Mouse (Mus musculus) thymus, adult 2 months (tissue): ENCODE data around the gene Umad1. TPM values are rescaled to one million over a fixed set of nuclear protein-coding genes. Genes with fewer than 3 reads are reported as not detected.
A peak's percentile ranks its signal among the peaks of the same experiment; 100 is the strongest.

Experiments used
- DNase-seq: peaks from one replicate; pipeline ENCODE4 v3.0.0; 2021
- H3K27ac ChIP-seq: fragments of 200-500 bp; 2 replicates; pipeline ENCODE4 v1.5.1; 2012; ENCODE audit warnings: low read length, control low read depth; ENCODE audit not compliant: control insufficient read depth, insufficient read depth
- H3K27me3 ChIP-seq: fragments of 200-500 bp; 2 replicates; pipeline ENCODE4 v1.6.1; 2012; ENCODE audit warnings: mild to moderate bottlenecking, low read length, moderate library complexity, mixed read lengths; ENCODE audit not compliant: control insufficient read depth, insufficient read depth
- H3K36me3 ChIP-seq: fragments of 200-500 bp; 2 replicates; pipeline ENCODE4 v1.6.1; 2012; ENCODE audit warnings: mild to moderate bottlenecking, low read length, moderate library complexity; ENCODE audit not compliant: control insufficient read depth, insufficient read depth
- H3K4me1 ChIP-seq: fragments of 200-500 bp; replicated peaks from 2 replicates; pipeline ENCODE4 v1.6.1; 2012; ENCODE audit warnings: low read length; ENCODE audit not compliant: control insufficient read depth, insufficient read depth
- H3K4me3 ChIP-seq: fragments of 200-500 bp; 2 replicates; pipeline ENCODE4 v1.5.1; 2012; ENCODE audit warnings: mild to moderate bottlenecking, low read length, control low read depth, moderate library complexity; ENCODE audit not compliant: control insufficient read depth, insufficient read depth
- CTCF ChIP-seq: fragments of 200-500 bp; IDR thresholded peaks from 2 replicates; pipeline ENCODE4 v1.5.1; 2012; ENCODE audit warnings: mild to moderate bottlenecking, control low read depth, low read length, moderate library complexity, borderline replicate concordance; ENCODE audit not compliant: control insufficient read depth, poor library complexity, insufficient read depth; ENCODE audit errors: extremely low read depth
- POLR2A ChIP-seq: fragments of 200-500 bp; IDR thresholded peaks from 2 replicates; pipeline ENCODE4 v1.6.1; 2012; ENCODE audit warnings: mild to moderate bottlenecking, low read length, control low read depth, moderate library complexity; ENCODE audit not compliant: control insufficient read depth, poor library complexity, insufficient read depth; ENCODE audit errors: extremely low read depth
- WGBS: fragments of 180-500 bp; shearing (Covaris S2); methylation state at CpG from one replicate; pipeline ENCODE4 v1.1.7; 2018; 5-methylcytosine and 5-hydroxymethylcytosine counted together
- polyA plus RNA-seq: library from polyadenylated mRNA; depleted of rRNA; stranded (reverse); fragments of >200 nt; gene quantifications from 2 replicates; pipeline ENCODE4 v1.2.3, GENCODE M21; 2012

The Umad1 gene
- polyA plus RNA-seq, 1 experiment, result 13.5 TPM

DNA sequence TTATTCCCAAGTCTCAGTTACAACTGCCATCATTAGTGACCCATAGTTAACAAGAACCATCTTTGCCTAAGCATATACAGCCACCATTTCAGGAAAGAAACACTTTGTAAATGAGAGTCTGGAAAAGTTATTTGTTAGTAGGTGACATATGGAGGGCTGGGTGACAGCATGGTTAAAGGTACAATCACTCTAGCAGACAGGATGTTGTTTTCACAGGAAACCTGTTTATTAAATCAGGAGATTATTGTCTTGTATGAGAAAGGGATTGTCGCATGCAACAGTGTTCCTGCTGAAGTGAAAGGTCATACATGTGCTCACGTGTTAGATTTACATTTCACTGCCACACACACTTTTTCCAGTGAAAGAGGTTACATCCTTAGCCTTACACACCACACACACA lies 92.4 kb downstream of the Umad1 start:
- 95% methylated on average over 2 of the region's 2 CpGs for WGBS
- TF ChIP-seq POLR2A (no peak), CTCF (no peak)

DNA sequence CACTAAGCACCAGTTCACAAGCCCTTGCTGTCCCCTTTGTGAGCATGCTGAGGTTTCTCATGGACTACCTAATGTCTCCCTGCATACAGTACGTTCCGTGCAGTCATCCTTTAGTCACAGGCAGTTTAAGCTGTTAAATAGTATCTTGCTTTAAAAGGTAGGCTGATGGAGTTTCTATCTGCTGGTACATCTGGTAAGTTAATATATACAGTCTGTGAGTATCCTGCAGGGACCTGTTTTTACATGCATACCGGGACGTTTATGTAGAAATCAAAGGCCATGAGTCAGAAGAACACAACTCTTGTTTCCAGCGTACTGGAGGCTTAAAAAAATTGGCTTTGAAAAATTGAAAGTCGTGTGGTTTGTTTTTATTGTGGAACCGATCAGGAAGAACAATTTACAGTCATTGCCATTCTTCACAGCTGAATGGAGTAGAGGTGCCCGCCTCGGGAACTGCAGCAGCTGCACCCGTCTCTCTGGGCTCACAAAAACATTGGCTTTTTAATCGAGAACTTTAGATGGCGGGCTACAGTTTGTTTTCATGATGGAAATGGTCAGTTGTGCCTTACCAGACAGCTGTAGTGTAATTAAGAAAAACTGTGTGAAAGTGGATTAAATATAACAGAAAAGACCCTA lies 93.6 kb downstream of the Umad1 start:
- H3K36me3 ChIP-seq, result no peaks in the 10 kb centered on the region
- TF ChIP-seq CTCF (no peak), POLR2A (no peak)
- peaks cover 27% of the 10 kb centered on the region for H3K4me1 ChIP-seq
- 71% methylated on average over 12 of the region's 12 CpGs for WGBS
- H3K4me3 ChIP-seq, result no peak overlapping the region
- no peak for DNase-seq
- peak overlapping the region; percentile 75; the same call in 1 of the 2 replicates for H3K27ac ChIP-seq
- no peaks in the 10 kb centered on the region for H3K27me3 ChIP-seq

More for the DNA sequence above, 92.4 kb downstream of the Umad1 start:
- no peak for DNase-seq
- Histone ChIP-seq H3K4me1 (peaks cover 27% of the 10 kb centered on the region), H3K27me3 (no peaks in the 10 kb centered on the region), H3K4me3 (no peak overlapping the region), H3K36me3 (no peaks in the 10 kb centered on the region), H3K27ac (no peak overlapping the region)

- peak overlapping the region; percentile 69; the same call in 1 of the 2 replicates for H3K27ac ChIP-seq
- H3K4me1 ChIP-seq, result peaks cover 27% of the 10 kb centered on the region
- no peaks in the 10 kb centered on the region for H3K36me3 ChIP-seq
- no peaks in the 10 kb centered on the region for H3K27me3 ChIP-seq
- 93% methylated on average over 4 of the region's 4 CpGs for WGBS
- H3K4me3 ChIP-seq, result no peak overlapping the region
- TF ChIP-seq CTCF (no peak), POLR2A (no peak)
- DNase-seq, result no peak
These were observed 94.4 kb downstream of the Umad1 start for GRCm38 (mm10) chr6:8353461-8353860.

DNA sequence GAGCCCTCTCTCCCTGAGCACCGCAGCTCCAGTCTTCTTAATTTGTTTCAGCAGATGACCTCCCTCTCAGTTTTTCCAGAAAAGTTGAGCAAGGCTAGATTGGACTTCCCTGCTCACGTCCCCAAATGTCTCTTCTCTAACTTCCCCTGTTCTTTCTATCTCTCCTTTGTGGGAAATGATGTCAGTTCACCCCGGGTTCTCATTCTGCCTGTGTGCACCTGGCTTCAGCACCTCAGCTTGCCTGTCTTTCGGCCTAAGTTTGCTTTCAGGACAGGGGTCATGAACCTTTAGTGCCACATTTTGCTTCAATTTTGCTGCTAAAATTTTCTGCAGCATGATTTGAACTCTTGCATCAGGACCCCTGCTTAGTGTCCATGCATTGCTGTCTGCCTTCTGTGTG lies 95.8 kb downstream of the Umad1 start:
- Histone ChIP-seq H3K4me3 (no peak overlapping the region), H3K27me3 (no peaks in the 10 kb centered on the region), H3K36me3 (no peaks in the 10 kb centered on the region), H3K27ac (peak overlapping the region; percentile 83), H3K4me1 (peaks cover 27% of the 10 kb centered on the region)
- TF ChIP-seq CTCF, result no peak
- TF ChIP-seq POLR2A, result no peak
- DNase-seq, result no peak
- 49% methylated on average over 4 of the region's 4 CpGs for WGBS

- Histone ChIP-seq H3K4me3 (no peak overlapping the region), H3K27me3 (no peaks in the 10 kb centered on the region), H3K27ac (no peak overlapping the region), H3K4me1 (peaks cover 25% of the 10 kb centered on the region), H3K36me3 (no peaks in the 10 kb centered on the region)
- TF ChIP-seq CTCF (no peak), POLR2A (no peak)
- DNase-seq, result no peak
- WGBS, result 69% methylated on average over 2 of the region's 2 CpGs
These were observed 99.1 kb downstream of the Umad1 start for GRCm38 (mm10) chr6:8358232-8358631.

DNA sequence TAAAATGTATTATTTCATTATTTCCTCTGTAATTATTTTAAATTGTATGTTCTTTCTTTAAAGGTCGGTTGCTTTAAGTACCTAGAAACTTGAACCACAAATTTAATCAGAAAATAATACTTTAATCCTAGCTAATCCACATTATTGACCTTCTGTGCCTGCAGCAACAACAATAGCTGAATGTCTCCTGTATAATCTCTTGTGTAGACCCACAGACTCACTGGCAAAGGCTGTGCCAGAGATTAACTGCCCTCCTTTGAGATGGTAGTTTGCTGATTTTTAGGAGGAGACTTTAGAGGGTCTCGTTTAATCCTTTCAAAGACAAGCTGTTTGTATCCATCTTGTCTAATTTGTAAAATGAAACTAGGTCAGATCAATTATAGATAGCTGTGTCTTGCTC lies 99.7 kb downstream of the Umad1 start:
- Histone ChIP-seq H3K27me3 (no peaks in the 10 kb centered on the region), H3K36me3 (no peaks in the 10 kb centered on the region), H3K27ac (no peak overlapping the region), H3K4me1 (peaks cover 21% of the 10 kb centered on the region), H3K4me3 (no peak overlapping the region)
- TF ChIP-seq CTCF (no peak), POLR2A (no peak)
- no peak for DNase-seq
- 95% methylated on average over 2 of the region's 2 CpGs for WGBS

GRCm38 (mm10) chr6:8360805-8361204 lies 101.7 kb downstream of the Umad1 start:
- DNase-seq, result no peak
- no peak for TF ChIP-seq CTCF
- no peak for TF ChIP-seq POLR2A
- H3K36me3 ChIP-seq, result no peaks in the 10 kb centered on the region
- H3K4me1 ChIP-seq, result peaks cover 20% of the 10 kb centered on the region
- no peaks in the 10 kb centered on the region for H3K27me3 ChIP-seq
- no peak overlapping the region for H3K27ac ChIP-seq
- WGBS, result 95% methylated on average over 7 of the region's 7 CpGs
- no peak overlapping the region for H3K4me3 ChIP-seq
